Mouse (Mus musculus) liver, embryonic 15.5 days (tissue): ENCODE measurements around the gene Shld1. TPM values are rescaled to one million over a fixed set of nuclear protein-coding genes. Genes with fewer than 3 reads are reported as not detected.

Experiments used
- ATAC-seq: fragments of 200-750 bp; cut with Nextera tagmentation; 2 replicates; pipeline ENCODE4 v1.8.0; 2017; ENCODE audit warnings: moderate number of reproducible peaks, mild to moderate bottlenecking, moderate library complexity; ENCODE audit not compliant: insufficient read depth
- H3K27ac ChIP-seq: fragments of 300-500 bp; sonication (generic); replicated peaks from 2 replicates; pipeline ENCODE4 v1.5.1; 2015; ENCODE audit warnings: mild to moderate bottlenecking, inconsistent platforms
- H3K27me3 ChIP-seq: fragments of 300-500 bp; sonication (generic); 2 replicates; pipeline ENCODE4 v1.6.1; 2015; ENCODE audit warnings: mild to moderate bottlenecking, inconsistent platforms
- H3K36me3 ChIP-seq: fragments of 300-500 bp; sonication (generic); replicated peaks from 2 replicates; pipeline ENCODE4 v1.6.1; 2015; ENCODE audit warnings: moderate library complexity, mild to moderate bottlenecking, inconsistent platforms
- H3K4me1 ChIP-seq: fragments of 300-500 bp; sonication (generic); replicated peaks from 2 replicates; pipeline ENCODE4 v1.6.1; 2015; ENCODE audit warnings: inconsistent platforms
- H3K4me2 ChIP-seq: fragments of 300-500 bp; sonication (generic); 2 replicates; pipeline ENCODE4 v1.6.1; 2015; ENCODE audit warnings: moderate library complexity, mild to moderate bottlenecking, inconsistent platforms
- H3K4me3 ChIP-seq: fragments of 300-500 bp; sonication (generic); replicated peaks from 2 replicates; pipeline ENCODE4 v1.5.1; 2015; ENCODE audit warnings: mild to moderate bottlenecking, inconsistent platforms
- H3K9ac ChIP-seq: fragments of 300-500 bp; sonication (generic); 2 replicates; pipeline ENCODE4 v1.6.1; 2015; ENCODE audit warnings: moderate library complexity, mild to moderate bottlenecking, inconsistent platforms
- H3K9me3 ChIP-seq: fragments of 300-500 bp; sonication (generic); replicated peaks from 2 replicates; pipeline ENCODE4 v1.6.1; 2016; ENCODE audit warnings: inconsistent platforms
- WGBS: fragments of 180-500 bp; shearing (Covaris S2); methylation state at CpG from one replicate; pipeline ENCODE4 v1.1.7; 2015; ENCODE audit warnings: mixed read lengths; ENCODE audit not compliant: insufficient replicate concordance; 5-methylcytosine and 5-hydroxymethylcytosine counted together
- polyA plus RNA-seq: library from polyadenylated mRNA; unstranded; fragments of >200 nt; fragmentation: Nextera tagmentation; extraction: Ambion mirVana; gene quantifications from 2 replicates; pipeline ENCODE4 v1.2.1, GENCODE M21; 2015

Shld1 gene
- polyA plus RNA-seq, 1 experiment from 2014 or later: 10.5 TPM

DNA sequence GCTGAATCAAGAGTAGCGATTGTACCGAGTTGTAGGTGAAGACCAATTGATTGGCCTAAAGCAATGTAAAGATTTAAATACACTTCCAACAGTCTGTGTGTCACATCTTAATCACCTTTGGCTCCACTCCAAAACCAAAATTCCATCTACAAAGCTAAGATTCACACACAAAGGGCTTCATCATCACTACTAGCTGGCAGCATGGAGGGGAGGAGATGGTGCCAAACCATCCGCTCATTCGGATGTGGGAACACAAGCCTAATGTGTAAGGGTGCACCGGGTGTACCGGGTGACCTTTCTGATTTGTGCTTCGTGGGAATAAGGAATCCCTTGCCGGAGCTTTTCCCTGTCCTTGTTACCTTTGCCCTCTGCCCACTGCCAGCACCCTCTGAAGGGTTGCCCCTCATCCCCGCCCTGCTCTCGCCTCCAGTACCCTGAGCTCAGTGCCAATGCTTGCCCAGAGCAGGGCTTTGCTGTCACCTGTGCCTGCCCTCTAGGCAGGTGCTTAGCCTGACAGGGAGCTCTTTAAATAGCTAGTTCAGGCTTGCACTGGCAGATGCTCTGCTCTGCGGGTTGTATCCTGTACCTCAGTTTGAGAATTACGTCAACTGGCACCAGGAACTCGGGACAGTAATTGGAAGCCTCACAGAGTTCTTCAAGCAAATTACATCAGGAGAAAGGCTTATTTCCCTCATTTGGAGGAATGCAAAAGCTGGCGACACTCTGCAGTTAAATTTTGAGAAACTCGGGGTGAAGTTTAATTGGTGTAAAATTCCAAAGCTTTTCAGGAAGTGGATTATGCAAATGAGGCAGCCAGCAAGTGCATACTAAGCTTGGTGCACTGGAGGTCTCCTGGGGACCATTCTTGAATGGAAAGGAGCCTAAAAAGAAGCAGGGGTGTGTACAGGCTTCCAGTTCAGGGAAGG is 64.7 kb downstream of the Shld1 start:
- Histone ChIP-seq H3K4me3 (no peak overlapping the region), H3K36me3 (no peaks in the 10 kb centered on the region), H3K4me2 (no peak overlapping the region), H3K9ac (no peak overlapping the region), H3K9me3 (no peaks in the 10 kb centered on the region), H3K27me3 (no peaks in the 10 kb centered on the region), H3K27ac (no peak overlapping the region), H3K4me1 (no peaks in the 10 kb centered on the region)
- WGBS: 64% methylated on average over 15 of the region's 15 CpGs
- ATAC-seq: no peak

DNA sequence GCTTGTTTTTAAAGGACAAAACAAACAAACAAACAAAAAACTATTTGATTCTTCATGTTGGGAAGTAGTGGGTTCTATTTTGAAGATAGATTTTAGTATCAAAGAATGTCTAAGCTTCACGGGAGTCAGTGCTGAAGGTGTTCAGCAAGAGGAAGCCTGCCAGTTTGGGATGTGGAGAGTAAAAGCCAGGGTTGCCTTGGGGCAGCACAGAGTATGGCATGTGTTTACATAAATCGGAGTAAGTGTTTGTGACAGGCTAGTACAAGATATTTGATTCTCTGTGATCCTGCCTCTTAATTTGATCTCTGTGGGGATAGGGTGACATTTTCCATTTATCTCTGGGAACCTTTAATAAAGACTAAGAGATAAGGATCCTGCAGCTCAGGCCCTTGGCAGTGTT is 65.7 kb downstream of the Shld1 start:
- Histone ChIP-seq H3K4me3 (no peak overlapping the region), H3K27me3 (no peaks in the 10 kb centered on the region), H3K4me1 (no peaks in the 10 kb centered on the region), H3K36me3 (no peaks in the 10 kb centered on the region), H3K4me2 (no peak overlapping the region), H3K9ac (no peak overlapping the region), H3K9me3 (no peaks in the 10 kb centered on the region), H3K27ac (no peak overlapping the region)
- 61% methylated on average over 2 of the region's 2 CpGs for WGBS
- no peak for ATAC-seq

DNA sequence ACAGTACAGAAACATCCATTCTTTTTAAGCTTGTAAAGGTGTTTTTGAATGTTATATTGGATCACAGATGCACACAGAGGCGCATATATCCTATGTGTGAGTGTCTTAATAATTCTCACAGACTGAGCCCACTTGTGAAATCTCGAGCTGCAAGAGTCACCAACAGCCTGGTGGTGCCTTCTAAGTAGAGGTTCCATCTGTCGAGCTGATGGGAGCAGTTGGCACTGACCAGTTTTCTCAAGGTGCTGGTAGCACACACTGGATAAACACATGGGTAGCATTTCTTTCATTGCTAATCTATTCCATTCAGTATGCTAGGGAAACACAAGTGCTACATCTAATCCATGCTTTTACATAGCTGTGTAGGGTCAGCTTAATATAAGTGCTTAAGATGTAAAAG is 66.4 kb downstream of the Shld1 start:
- Histone ChIP-seq H3K4me2 (no peak overlapping the region), H3K27me3 (no peaks in the 10 kb centered on the region), H3K4me3 (no peak overlapping the region), H3K9me3 (no peaks in the 10 kb centered on the region), H3K4me1 (no peaks in the 10 kb centered on the region), H3K9ac (no peak overlapping the region), H3K36me3 (no peaks in the 10 kb centered on the region), H3K27ac (no peak overlapping the region)
- no peak for ATAC-seq
- WGBS: 44% methylated on average over 3 of the region's 3 CpGs

DNA sequence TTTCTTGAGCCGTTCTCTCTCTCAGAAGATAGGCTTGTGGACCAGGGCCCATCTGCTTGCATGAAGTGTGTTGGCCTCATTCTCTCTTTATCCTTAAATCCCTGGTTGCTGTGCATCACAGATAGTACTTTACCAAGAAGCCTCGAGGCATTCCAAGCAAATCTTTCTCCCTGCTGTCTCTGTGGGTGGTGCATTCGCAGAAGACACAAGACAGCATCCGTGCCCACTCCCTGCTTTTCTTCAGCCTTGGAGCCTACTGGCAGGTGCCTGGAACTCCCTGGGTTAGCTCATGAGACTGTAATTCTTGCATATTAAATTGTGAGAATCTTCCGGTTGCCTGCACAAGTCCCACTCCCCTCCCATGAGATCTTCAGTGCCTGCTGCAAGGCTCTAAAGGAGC is 71.2 kb downstream of the Shld1 start:
- 61% methylated on average over 5 of the region's 5 CpGs for WGBS
- no peaks in the 10 kb centered on the region for H3K4me1 ChIP-seq
- no peaks in the 10 kb centered on the region for H3K36me3 ChIP-seq
- ATAC-seq: no peak
- H3K27me3 ChIP-seq: no peaks in the 10 kb centered on the region
- no peak overlapping the region for H3K4me3 ChIP-seq
- H3K27ac ChIP-seq: no peak overlapping the region
- H3K9ac ChIP-seq: no peak overlapping the region
- no peaks in the 10 kb centered on the region for H3K9me3 ChIP-seq
- H3K4me2 ChIP-seq: no peak overlapping the region

DNA sequence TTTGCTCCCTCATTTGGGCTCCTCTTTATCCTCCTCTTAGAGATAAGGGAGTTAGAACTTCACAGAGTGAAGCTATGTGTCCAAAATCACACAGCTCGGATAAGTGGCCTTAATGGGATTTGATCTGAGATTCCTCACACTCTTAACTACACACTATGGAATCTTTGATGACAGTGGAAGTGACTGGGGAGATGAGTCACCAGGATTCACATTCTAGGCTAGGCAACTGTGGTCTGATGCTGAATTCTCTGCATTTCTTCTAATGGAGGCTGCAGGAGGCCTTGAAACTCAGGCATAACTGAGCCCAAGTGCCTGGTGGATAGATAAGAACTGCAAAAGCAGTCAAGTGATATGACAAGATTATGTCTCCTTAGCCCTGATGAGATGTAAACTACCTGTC is 84.1 kb downstream of the Shld1 start:
- no peak for ATAC-seq
- no peaks in the 10 kb centered on the region for H3K9me3 ChIP-seq
- no peak overlapping the region for H3K9ac ChIP-seq
- WGBS: 41% methylated on average over 1 of the region's 1 CpGs
- H3K36me3 ChIP-seq: no peaks in the 10 kb centered on the region
- H3K27ac ChIP-seq: no peak overlapping the region
- H3K4me3 ChIP-seq: no peak overlapping the region
- H3K4me2 ChIP-seq: no peak overlapping the region
- no peaks in the 10 kb centered on the region for H3K4me1 ChIP-seq
- no peaks in the 10 kb centered on the region for H3K27me3 ChIP-seq

DNA sequence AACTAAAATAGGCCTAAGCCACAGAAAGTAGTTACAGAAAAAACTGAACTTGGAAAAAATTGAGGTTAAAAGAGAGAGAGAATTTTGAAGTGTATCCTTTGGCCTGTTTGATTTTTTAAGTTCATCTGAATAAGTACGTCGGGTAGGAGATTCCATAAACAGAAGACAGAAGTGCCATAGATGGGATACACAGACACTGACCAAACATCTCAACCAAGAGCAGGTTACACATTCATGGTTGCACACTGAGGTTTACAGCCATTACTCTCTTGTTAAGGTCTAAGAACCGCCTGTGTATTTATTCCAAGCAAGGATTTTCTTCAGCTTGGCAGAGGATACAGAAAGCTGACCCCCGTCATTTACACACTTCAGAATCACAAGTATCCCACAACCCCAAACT is 94.2 kb downstream of the Shld1 start, which contains the start of gene Chgb:
Gene Chgb, plus strand, starts transcription at position 301 of the 400 bp plus-strand sequence.
- Histone ChIP-seq H3K9ac (no peak within 1 kb of the TSS), H3K4me2 (peak within 1 kb of the TSS; percentile 58), H3K36me3 (no peaks in the 10 kb centered on the region), H3K27ac (no peak within 1 kb of the TSS), H3K9me3 (no peaks in the 10 kb centered on the region), H3K4me1 (peaks cover 6% of the 10 kb centered on the region), H3K27me3 (peaks cover 23% of the 10 kb centered on the region), H3K4me3 (peak within 1 kb of the TSS; percentile 29)
- ATAC-seq: no peak
- 14% methylated on average over 4 of the region's 4 CpGs for WGBS

DNA sequence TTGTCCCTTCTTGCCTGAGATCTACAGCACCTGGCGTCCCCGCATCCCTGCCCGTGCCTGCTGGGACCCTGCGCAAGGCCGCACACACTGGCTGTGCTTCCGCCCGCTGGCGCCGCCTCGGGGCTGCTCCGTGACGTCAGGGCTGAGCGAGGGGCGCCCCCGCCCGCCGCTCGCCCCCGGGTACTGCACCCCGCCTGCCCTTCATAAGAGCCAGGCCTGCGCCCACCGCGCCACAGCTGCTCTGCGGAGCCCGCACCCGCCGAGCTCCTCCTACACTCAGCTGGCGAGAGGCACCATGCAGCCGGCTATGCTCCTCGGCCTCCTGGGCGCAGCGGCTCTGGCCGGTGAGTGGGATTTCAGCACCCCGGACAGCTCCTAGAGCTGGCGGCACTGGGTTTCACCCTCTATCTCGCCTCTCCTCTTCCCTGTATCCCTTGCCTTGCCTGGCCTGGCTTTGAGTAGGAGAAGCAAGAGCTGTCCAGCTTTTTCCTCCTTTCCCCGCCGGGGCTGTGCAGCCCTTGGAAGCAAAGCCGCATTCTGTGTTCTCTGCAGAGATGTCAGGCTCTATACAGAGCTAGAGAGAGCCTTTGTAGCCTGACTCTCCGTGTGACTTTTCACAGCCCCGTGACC is 94.8 kb downstream of the Shld1 start:
- H3K4me1 ChIP-seq: peaks cover 6% of the 10 kb centered on the region
- peaks cover 23% of the 10 kb centered on the region for H3K27me3 ChIP-seq
- H3K9ac ChIP-seq: no peak overlapping the region
- ATAC-seq: peak; percentile 42
- H3K9me3 ChIP-seq: no peaks in the 10 kb centered on the region
- WGBS: 1% methylated on average over 41 of the region's 41 CpGs
- H3K4me3 ChIP-seq: peak overlapping the region; percentile 29
- no peak overlapping the region for H3K27ac ChIP-seq
- peak overlapping the region; percentile 58 for H3K4me2 ChIP-seq
- H3K36me3 ChIP-seq: no peaks in the 10 kb centered on the region

DNA sequence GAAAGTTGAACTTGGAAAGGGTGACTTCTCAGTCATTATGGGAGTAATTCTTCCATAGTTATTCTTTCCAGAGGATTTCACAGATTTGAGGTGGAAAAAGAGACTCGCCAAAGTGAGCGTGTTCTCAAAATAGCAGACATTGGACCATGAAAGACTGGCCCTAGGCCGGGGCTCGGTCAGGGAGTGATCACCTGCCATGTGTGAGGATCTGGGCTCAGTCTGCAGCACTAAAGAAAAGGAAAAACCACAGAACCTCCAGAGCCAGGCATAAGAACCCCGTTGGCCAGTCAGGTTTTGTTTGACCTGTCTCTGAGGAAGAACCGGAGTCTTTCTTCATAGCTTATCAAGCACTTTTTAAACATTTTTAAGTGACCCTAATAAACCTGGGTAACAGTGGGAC is 97.3 kb downstream of the Shld1 start:
- H3K9me3 ChIP-seq: no peaks in the 10 kb centered on the region
- H3K4me2 ChIP-seq: no peak overlapping the region
- no peaks in the 10 kb centered on the region for H3K36me3 ChIP-seq
- peaks cover 6% of the 10 kb centered on the region for H3K4me1 ChIP-seq
- no peak for ATAC-seq
- 64% methylated on average over 6 of the region's 6 CpGs for WGBS
- no peak overlapping the region for H3K9ac ChIP-seq
- no peak overlapping the region for H3K27ac ChIP-seq
- peaks cover 23% of the 10 kb centered on the region for H3K27me3 ChIP-seq
- no peak overlapping the region for H3K4me3 ChIP-seq

DNA sequence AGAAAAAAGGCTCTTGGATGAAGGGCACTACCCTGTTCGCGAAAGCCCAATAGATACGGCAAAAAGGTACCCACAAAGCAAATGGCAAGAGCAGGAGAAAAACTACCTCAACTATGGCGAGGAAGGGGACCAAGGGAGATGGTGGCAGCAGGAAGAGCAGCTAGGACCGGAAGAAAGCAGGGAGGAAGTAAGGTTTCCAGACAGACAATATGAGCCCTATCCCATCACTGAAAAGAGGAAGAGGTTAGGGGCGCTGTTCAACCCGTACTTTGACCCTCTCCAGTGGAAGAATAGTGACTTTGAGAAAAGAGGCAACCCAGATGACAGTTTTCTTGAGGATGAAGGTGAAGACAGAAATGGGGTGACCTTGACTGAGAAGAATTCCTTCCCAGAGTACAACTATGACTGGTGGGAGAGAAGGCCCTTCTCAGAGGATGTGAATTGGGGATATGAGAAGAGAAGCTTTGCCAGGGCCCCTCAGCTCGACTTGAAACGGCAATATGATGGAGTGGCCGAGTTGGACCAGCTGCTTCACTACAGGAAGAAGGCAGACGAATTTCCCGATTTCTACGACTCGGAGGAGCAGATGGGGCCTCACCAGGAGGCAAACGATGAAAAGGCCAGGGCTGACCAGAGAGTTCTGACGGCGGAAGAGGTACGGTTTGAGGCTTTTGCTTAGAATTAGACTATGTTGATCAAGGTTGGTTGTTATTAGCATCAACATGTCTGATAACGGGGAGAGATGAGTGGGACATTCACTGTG is 106.9 kb downstream of the Shld1 start:
- Histone ChIP-seq H3K4me1 (no peaks in the 10 kb centered on the region), H3K36me3 (no peaks in the 10 kb centered on the region), H3K9me3 (no peaks in the 10 kb centered on the region), H3K27ac (no peak overlapping the region), H3K9ac (no peak overlapping the region), H3K4me3 (no peak overlapping the region), H3K27me3 (no peaks in the 10 kb centered on the region), H3K4me2 (no peak overlapping the region)
- WGBS: 62% methylated on average over 19 of the region's 19 CpGs
- no peak for ATAC-seq

DNA sequence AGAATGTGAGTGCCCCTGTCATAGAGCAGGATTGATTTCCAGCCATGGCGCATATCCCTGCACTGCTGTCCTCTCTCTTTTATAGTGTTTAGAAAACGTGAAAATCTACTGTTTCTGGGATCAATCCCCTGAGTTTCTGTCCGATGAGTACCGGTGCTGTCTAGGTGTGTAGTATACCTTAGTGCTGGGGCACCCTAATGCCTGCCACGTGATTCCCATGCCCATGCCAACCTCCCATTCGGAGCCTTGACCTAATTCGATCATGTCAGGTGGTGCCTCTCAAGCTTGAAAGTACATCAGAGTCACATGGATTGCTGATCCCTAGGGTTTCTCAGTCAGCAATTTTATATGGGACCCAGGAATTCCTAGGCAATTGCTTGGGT is 107.5 kb downstream of the Shld1 start:
- Histone ChIP-seq H3K36me3 (no peaks in the 10 kb centered on the region), H3K9me3 (no peaks in the 10 kb centered on the region), H3K27me3 (no peaks in the 10 kb centered on the region), H3K4me3 (no peak overlapping the region), H3K9ac (no peak overlapping the region), H3K4me2 (no peak overlapping the region), H3K27ac (no peak overlapping the region), H3K4me1 (no peaks in the 10 kb centered on the region)
- no peak for ATAC-seq
- 72% methylated on average over 7 of the region's 7 CpGs for whole genome bisulfite sequencing
